Mouse (Mus musculus) adrenal gland, adult 8-10 months (tissue): ENCODE measurements around the gene Fam117a. TPM values are rescaled to one million over a fixed set of nuclear protein-coding genes. Genes with fewer than 3 reads are reported as not detected.

ENCODE experiments used
- DNase-seq: peaks from one replicate; pipeline ENCODE4 v3.0.0; 2022
- total RNA-seq, 4 experiments: library from RNA; stranded (reverse); gene quantifications; 2 replicates each; pipeline ENCODE4 v1.2.4; 2022

The Fam117a gene
- 10 to 100 TPM; 14.7 to 21.4 (median 18.0) TPM for total RNA-seq

- peak; percentile 86 for DNase-seq
Observed at GRCm38 (mm10) chr11:95336568-95337128, at the start of gene Fam117a. TSS of gene Fam117a (plus strand) at chr11:95337018.

GRCm38 (mm10) chr11:95291998-95292397 lies 44.8 kb upstream of the Fam117a start:
- no peak for DNase-seq

GRCm38 (mm10) chr11:95293017-95293624 lies 43.7 kb upstream of the Fam117a start:
- DNase-seq, result no peak

- no peak for DNase-seq
Observed at GRCm38 (mm10) chr11:95295736-95296135, 41.1 kb upstream of the Fam117a start.

GRCm38 (mm10) chr11:95298146-95298545 lies 38.7 kb upstream of the Fam117a start:
- no peak for DNase-seq

GRCm38 (mm10) chr11:95299886-95300285 lies 36.9 kb upstream of the Fam117a start:
- peak; percentile 55 for DNase-seq

GRCm38 (mm10) chr11:95301772-95302171 lies 35.0 kb upstream of the Fam117a start:
- DNase-seq, result no peak

GRCm38 (mm10) chr11:95305600-95305999 lies 31.2 kb upstream of the Fam117a start:
- no peak for DNase-seq

GRCm38 (mm10) chr11:95307526-95307925 lies 29.3 kb upstream of the Fam117a start:
- no peak for DNase-seq

GRCm38 (mm10) chr11:95309510-95310006 lies 27.3 kb upstream of the Fam117a start:
- DNase-seq, result peak; percentile 98

- DNase-seq, result peak; percentile 99
Observed at GRCm38 (mm10) chr11:95310007-95310647, 26.7 kb upstream of the Fam117a start, which contains the start of gene Kat7. TSS of gene Kat7 (minus strand) at chr11:95310246.

- peak; percentile 33 for DNase-seq
Observed at GRCm38 (mm10) chr11:95310648-95311424, 26.0 kb upstream of the Fam117a start.

GRCm38 (mm10) chr11:95311425-95311807 lies 25.4 kb upstream of the Fam117a start:
- no peak for DNase-seq

GRCm38 (mm10) chr11:95315215-95315955 lies 21.4 kb upstream of the Fam117a start:
- DNase-seq, result no peak

GRCm38 (mm10) chr11:95318116-95318515 lies 18.7 kb upstream of the Fam117a start:
- no peak for DNase-seq

- no peak for DNase-seq
Observed at GRCm38 (mm10) chr11:95319506-95319905, 17.3 kb upstream of the Fam117a start.

- DNase-seq, result no peak
Observed at GRCm38 (mm10) chr11:95320010-95320409, 16.8 kb upstream of the Fam117a start.

- DNase-seq, result no peak
Observed at GRCm38 (mm10) chr11:95324181-95324580, 12.6 kb upstream of the Fam117a start.

- DNase-seq, result no peak
Observed at GRCm38 (mm10) chr11:95325832-95326231, 11.0 kb upstream of the Fam117a start.

- DNase-seq, result peak; percentile 32
Observed at GRCm38 (mm10) chr11:95326243-95326642, 10.6 kb upstream of the Fam117a start.

- DNase-seq, result no peak
Observed at GRCm38 (mm10) chr11:95328629-95329028, 8.2 kb upstream of the Fam117a start.

- DNase-seq, result no peak
Observed at GRCm38 (mm10) chr11:95330662-95331061, 6.2 kb upstream of the Fam117a start.
